19 mouse cellular contexts compared by ENCODE assay signal in the genomic region with DNA sequence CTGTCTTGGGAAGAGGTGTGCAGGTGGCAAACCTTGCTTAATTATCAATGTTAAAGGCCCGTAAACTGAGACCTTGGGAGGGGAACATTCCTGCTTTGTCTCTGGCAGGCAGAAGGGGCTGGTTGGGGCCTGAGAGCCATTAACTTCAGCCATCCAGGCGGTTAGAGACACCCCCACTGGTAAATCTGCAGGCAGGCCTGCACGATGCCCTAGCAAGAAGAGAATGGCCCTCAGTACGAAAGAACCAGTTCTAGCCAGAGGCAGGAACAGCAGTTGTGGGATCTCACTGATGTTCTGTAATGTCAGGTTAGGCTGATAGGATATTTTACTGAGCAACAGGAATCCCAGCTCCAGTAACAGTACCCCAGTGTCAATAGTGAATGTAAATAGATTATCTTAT.
A peak's percentile ranks its signal among the peaks of the same experiment; 100 is the strongest.
DNase-seq lines count a peak whose midpoint lies in the region; ATAC-seq and TF ChIP-seq lines count a peak whose summit lies in the region.
"Had no signal": no experiment of that assay in that cellular context is flagged by ENCODE, and none has a peak within 500 bp of the region (broad histone marks: within the 10 kb centered on the region; RNA-seq: fewer than 3 reads in every experiment).

No protein-coding gene starts in this region.

- H3K36me3 ChIP-seq in kidney, embryonic 16.5 days (ENCODE audit: insufficient read depth, low read length): no peaks in the 10 kb centered on the region
- no peaks in the 10 kb centered on the region for H3K36me3 ChIP-seq in embryonic facial prominence, embryonic 15.5 days
- H3K36me3 ChIP-seq in intestine, postnatal 0 days (ENCODE audit: control insufficient read depth, insufficient read depth): no peaks in the 10 kb centered on the region
- no peaks in the 10 kb centered on the region for H3K36me3 ChIP-seq in stomach, embryonic 15.5 days
- no peaks in the 10 kb centered on the region for H3K36me3 ChIP-seq in heart, embryonic 11.5 days (ENCODE audit: control insufficient read depth, insufficient read depth, low read length)
- H3K36me3 ChIP-seq: heart, embryonic 10.5 days; hindbrain, embryonic 12.5 days had no signal

- no peaks in the 10 kb centered on the region for H3K9me3 ChIP-seq in kidney, embryonic 16.5 days (ENCODE audit: low read length)
- no peaks in the 10 kb centered on the region for H3K9me3 ChIP-seq in embryonic facial prominence, embryonic 15.5 days (replicated peaks)
- no peaks in the 10 kb centered on the region for H3K9me3 ChIP-seq in intestine, postnatal 0 days (ENCODE audit: control insufficient read depth)
- H3K9me3 ChIP-seq in stomach, embryonic 15.5 days: no peaks in the 10 kb centered on the region
- no peaks in the 10 kb centered on the region for H3K9me3 ChIP-seq in heart, embryonic 11.5 days (replicated peaks; ENCODE audit: control insufficient read depth, low read length)
- H3K9me3 ChIP-seq: heart, embryonic 10.5 days; hindbrain, embryonic 12.5 days had no signal

- ATAC-seq in kidney, embryonic 16.5 days (ENCODE audit: low FRiP score, low TSS enrichment): peak; percentile 62
- 0 out of 2 replicates have a peak, but pooled peaks have one; percentile 19 for ATAC-seq in embryonic facial prominence, embryonic 15.5 days (ENCODE audit: insufficient number of reproducible peaks, low FRiP score, low TSS enrichment, low read depth)
- ATAC-seq in intestine, postnatal 0 days: peak; percentile 44
- ATAC-seq in stomach, embryonic 15.5 days (ENCODE audit: insufficient read depth, low FRiP score, low read depth): no peak
- ATAC-seq in monocyte, adult 5-6 weeks (replicated peaks; ENCODE audit: insufficient number of reproducible peaks, low FRiP score, low TSS enrichment, poor library complexity, severe bottlenecking): no peak
- ATAC-seq in heart, embryonic 11.5 days (replicated peaks; ENCODE audit: insufficient number of reproducible peaks, low FRiP score, low TSS enrichment): no peak
- ATAC-seq: forebrain, postnatal 0 days had no signal

- TF ChIP-seq CTCF in intestine, postnatal 0 days (IDR thresholded peaks at IDR 0.05; ENCODE audit: low read depth): no peak

- DNase-seq in kidney, postnatal 10 days: no peak
- DNase-seq: adrenal gland, adult 8-10 months; B cell, adult 2 months; cerebellum, adult 9-10 months; forebrain, postnatal 0 days; gastrocnemius, adult 2 months; heart, postnatal 10 days; retina, postnatal 1 day; thymus, adult 2 months had no signal

- peak overlapping the region; percentile 92 for H3K27ac ChIP-seq in kidney, embryonic 16.5 days (ENCODE audit: low read length)
- no peak overlapping the region for H3K27ac ChIP-seq in embryonic facial prominence, embryonic 15.5 days (replicated peaks)
- H3K27ac ChIP-seq in intestine, postnatal 0 days (ENCODE audit: low read depth, low read length): peak overlapping the region; percentile 57; the same call in 1 of the 2 replicates
- peak overlapping the region; percentile 92 for H3K27ac ChIP-seq in stomach, embryonic 15.5 days
- H3K27ac ChIP-seq in heart, embryonic 11.5 days (ENCODE audit: low read depth, low read length): no peak overlapping the region
- H3K27ac ChIP-seq: gastrocnemius, adult 2 months; heart, embryonic 10.5 days; hindbrain, embryonic 12.5 days; macrophage had no signal

- peaks cover 18% of the 10 kb centered on the region; the same call in 1 of the 2 replicates for H3K4me1 ChIP-seq in kidney, embryonic 16.5 days (ENCODE audit: insufficient read depth, low read length)
- no peaks in the 10 kb centered on the region for H3K4me1 ChIP-seq in embryonic facial prominence, embryonic 15.5 days
- H3K4me1 ChIP-seq in intestine, postnatal 0 days (replicated peaks; ENCODE audit: control insufficient read depth, insufficient read depth, low read length): peaks cover 4% of the 10 kb centered on the region
- H3K4me1 ChIP-seq in stomach, embryonic 15.5 days: peaks cover 3% of the 10 kb centered on the region; the same call in 1 of the 2 replicates
- H3K4me1 ChIP-seq in heart, embryonic 11.5 days (ENCODE audit: control insufficient read depth, insufficient read depth, low read length): peaks cover 4% of the 10 kb centered on the region
- H3K4me1 ChIP-seq: hindbrain, embryonic 12.5 days had no signal

- H3K4me3 ChIP-seq in kidney, embryonic 16.5 days (ENCODE audit: low read length): no peak overlapping the region
- H3K4me3 ChIP-seq in embryonic facial prominence, embryonic 15.5 days (replicated peaks): no peak overlapping the region
- H3K4me3 ChIP-seq in intestine, postnatal 0 days (ENCODE audit: low read depth, low read length): no peak overlapping the region
- no peak overlapping the region for H3K4me3 ChIP-seq in stomach, embryonic 15.5 days (replicated peaks)
- no peak overlapping the region for H3K4me3 ChIP-seq in heart, embryonic 11.5 days (ENCODE audit: low read depth, low read length)
- H3K4me3 ChIP-seq: gastrocnemius, adult 2 months; heart, embryonic 10.5 days; hindbrain, embryonic 12.5 days had no signal

- H3K27me3 ChIP-seq in kidney, embryonic 16.5 days (ENCODE audit: insufficient read depth, low read length): no peaks in the 10 kb centered on the region
- no peaks in the 10 kb centered on the region for H3K27me3 ChIP-seq in embryonic facial prominence, embryonic 15.5 days
- H3K27me3 ChIP-seq in intestine, postnatal 0 days (replicated peaks; ENCODE audit: control insufficient read depth, insufficient read depth, low read length): no peaks in the 10 kb centered on the region
- no peaks in the 10 kb centered on the region for H3K27me3 ChIP-seq in stomach, embryonic 15.5 days (replicated peaks)
- no peaks in the 10 kb centered on the region for H3K27me3 ChIP-seq in heart, embryonic 11.5 days (ENCODE audit: control insufficient read depth, insufficient read depth, low read length)
- H3K27me3 ChIP-seq: hindbrain, embryonic 12.5 days had no signal

- H3K9ac ChIP-seq in kidney, embryonic 16.5 days (replicated peaks; ENCODE audit: low read length): peak overlapping the region; percentile 32; the same call in 1 of the 2 replicates
- no peak overlapping the region for H3K9ac ChIP-seq in embryonic facial prominence, embryonic 15.5 days
- H3K9ac ChIP-seq in intestine, postnatal 0 days (ENCODE audit: low read depth, low read length): no peak overlapping the region
- H3K9ac ChIP-seq in stomach, embryonic 15.5 days: no peak overlapping the region
- no peak overlapping the region for H3K9ac ChIP-seq in heart, embryonic 11.5 days (ENCODE audit: low read depth, low read length)
- H3K9ac ChIP-seq: forebrain, postnatal 0 days; hindbrain, embryonic 12.5 days had no signal

- no peak overlapping the region for H3K4me2 ChIP-seq in kidney, embryonic 16.5 days (replicated peaks; ENCODE audit: low read depth, low read length)
- no peak overlapping the region for H3K4me2 ChIP-seq in embryonic facial prominence, embryonic 15.5 days (replicated peaks)
- no peak overlapping the region for H3K4me2 ChIP-seq in intestine, postnatal 0 days (replicated peaks; ENCODE audit: low read depth)
- H3K4me2 ChIP-seq in stomach, embryonic 15.5 days: no peak overlapping the region
- H3K4me2 ChIP-seq in heart, embryonic 11.5 days: no peak overlapping the region
- H3K4me2 ChIP-seq: hindbrain, embryonic 12.5 days; midbrain, embryonic 11.5 days had no signal

- WGBS in kidney, embryonic 16.5 days: 30% methylated on average over 4 of the region's 4 CpGs
- 47% methylated on average over 4 of the region's 4 CpGs for WGBS in embryonic facial prominence, embryonic 15.5 days
- 41% methylated on average over 4 of the region's 4 CpGs for WGBS in intestine, postnatal 0 days
- WGBS in stomach, embryonic 15.5 days: 55% methylated on average over 4 of the region's 4 CpGs
- 78% methylated on average over 4 of the region's 4 CpGs for WGBS in heart, embryonic 11.5 days (ENCODE audit: insufficient replicate concordance)

Comparison
In these comparisons a context has a peak if more than half of its experiments do, and no peak if none do; other contexts are left out.
1. ATAC-seq: peak in kidney, embryonic 16.5 days (single experiment), embryonic facial prominence, embryonic 15.5 days (single experiment) and intestine, postnatal 0 days (single experiment); none in stomach, embryonic 15.5 days (single experiment), monocyte, adult 5-6 weeks (single experiment) and heart, embryonic 11.5 days (single experiment).
2. H3K27ac ChIP-seq: peak in kidney, embryonic 16.5 days (single experiment), intestine, postnatal 0 days (single experiment) and stomach, embryonic 15.5 days (single experiment); none in embryonic facial prominence, embryonic 15.5 days (single experiment) and heart, embryonic 11.5 days (single experiment).